ENCODE assay signal across 24 mouse cellular contexts in the genomic region with DNA sequence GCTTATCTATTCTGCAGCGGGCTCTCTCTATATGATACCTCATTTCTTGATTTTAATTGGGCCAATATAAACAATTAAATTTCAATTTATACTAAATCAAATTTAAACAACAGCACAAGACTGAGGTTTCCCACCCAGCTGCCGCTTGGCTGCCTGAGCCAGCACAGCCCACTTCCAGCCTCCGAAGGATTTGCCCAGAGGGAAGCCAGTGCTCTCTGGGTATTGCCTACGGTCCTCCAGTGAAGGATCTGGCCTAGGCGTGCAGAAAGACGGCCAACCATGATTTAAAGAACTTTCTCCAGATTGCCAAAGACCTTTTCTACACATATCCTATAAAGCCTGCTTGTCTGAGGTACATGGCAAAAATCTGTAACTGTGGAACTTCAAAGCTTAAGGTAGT. TPM values are rescaled to one million over a fixed set of nuclear protein-coding genes. Genes with fewer than 3 reads are reported as not detected.
A peak's percentile ranks its signal among the peaks of the same experiment; 100 is the strongest.
DNase-seq lines count a peak whose midpoint lies in the region; ATAC-seq and TF ChIP-seq lines count a peak whose summit lies in the region.
"Had no signal": no experiment of that assay in that cellular context is flagged by ENCODE, and none has a peak within 500 bp of the region (broad histone marks: within the 10 kb centered on the region; RNA-seq: fewer than 3 reads in every experiment).

No protein-coding gene starts in this region.

- 63% methylated on average over 6 of the region's 6 CpGs for WGBS in embryonic facial prominence, embryonic 13.5 days
- WGBS in embryonic facial prominence, embryonic 10.5 days, result 86% methylated on average over 6 of the region's 6 CpGs
- WGBS in hindbrain, embryonic 13.5 days, result 76% methylated on average over 6 of the region's 6 CpGs
- WGBS in hindbrain, embryonic 11.5 days, result 91% methylated on average over 6 of the region's 6 CpGs
- WGBS in lung, embryonic 15.5 days, result 51% methylated on average over 6 of the region's 6 CpGs
- 59% methylated on average over 6 of the region's 6 CpGs for whole genome bisulfite sequencing in lung, postnatal 0 days

- H3K36me3 ChIP-seq in embryonic facial prominence, embryonic 13.5 days, result 0 out of 2 replicates have a peak, but pooled peaks cover 11% of the 10 kb centered on the region
- peaks cover 19% of the 10 kb centered on the region for H3K36me3 ChIP-seq in embryonic facial prominence, embryonic 10.5 days (replicated peaks)
- H3K36me3 ChIP-seq in hindbrain, embryonic 13.5 days, result no peaks in the 10 kb centered on the region
- no peaks in the 10 kb centered on the region for H3K36me3 ChIP-seq in hindbrain, embryonic 11.5 days (ENCODE audit: control insufficient read depth, insufficient read depth, low read length)
- no peaks in the 10 kb centered on the region for H3K36me3 ChIP-seq in lung, embryonic 15.5 days
- no peaks in the 10 kb centered on the region for H3K36me3 ChIP-seq in lung, postnatal 0 days (ENCODE audit: insufficient read depth, low read length)
- H3K36me3 ChIP-seq in CH12.LX (replicated peaks in 1 of 2; ENCODE audit: control insufficient read depth in 1 of 2, insufficient read depth in 1 of 2, low read length in 1 of 2), result no peaks in the 10 kb centered on the region
- H3K36me3 ChIP-seq: forebrain, embryonic 15.5 days had no signal

- TF ChIP-seq EP300 in lung, postnatal 0 days (IDR thresholded peaks at IDR 0.05), result no peak
- no peak for TF ChIP-seq EP300 in CH12.LX (IDR thresholded peaks at IDR 0.05; ENCODE audit: low read length)

- H3K4me1 ChIP-seq in embryonic facial prominence, embryonic 13.5 days, result peaks cover 40% of the 10 kb centered on the region
- H3K4me1 ChIP-seq in embryonic facial prominence, embryonic 10.5 days, result peaks cover 17% of the 10 kb centered on the region
- peaks cover 19% of the 10 kb centered on the region for H3K4me1 ChIP-seq in hindbrain, embryonic 13.5 days (replicated peaks)
- no peaks in the 10 kb centered on the region for H3K4me1 ChIP-seq in hindbrain, embryonic 11.5 days (replicated peaks; ENCODE audit: control insufficient read depth, insufficient read depth, low read length)
- peaks cover 29% of the 10 kb centered on the region for H3K4me1 ChIP-seq in lung, embryonic 15.5 days
- H3K4me1 ChIP-seq in lung, postnatal 0 days (ENCODE audit: insufficient read depth, low read depth, low read length), result peaks cover 5% of the 10 kb centered on the region; the same call in 1 of the 2 replicates
- H3K4me1 ChIP-seq in CH12.LX (ENCODE audit: control insufficient read depth in 1 of 2, insufficient read depth in 2 of 2), result peaks cover 0 to 25% of the 10 kb centered on the region in 2 experiments; a peak in 2 of 4 replicates

- H3K27me3 ChIP-seq in embryonic facial prominence, embryonic 13.5 days, result no peaks in the 10 kb centered on the region
- no peaks in the 10 kb centered on the region for H3K27me3 ChIP-seq in embryonic facial prominence, embryonic 10.5 days (replicated peaks; ENCODE audit: low read depth, poor library complexity, severe bottlenecking)
- H3K27me3 ChIP-seq in hindbrain, embryonic 13.5 days, result no peaks in the 10 kb centered on the region
- H3K27me3 ChIP-seq in hindbrain, embryonic 11.5 days (ENCODE audit: control insufficient read depth, insufficient read depth, low read length), result no peaks in the 10 kb centered on the region
- no peaks in the 10 kb centered on the region for H3K27me3 ChIP-seq in lung, embryonic 15.5 days
- no peaks in the 10 kb centered on the region for H3K27me3 ChIP-seq in lung, postnatal 0 days (replicated peaks; ENCODE audit: insufficient read depth, low read length)
- H3K27me3 ChIP-seq in CH12.LX (replicated peaks), result no peaks in the 10 kb centered on the region
- H3K27me3 ChIP-seq: forebrain, embryonic 13.5 days; forebrain, embryonic 15.5 days; Patski had no signal

- no peak for TF ChIP-seq CTCF in lung, postnatal 0 days (IDR thresholded peaks at IDR 0.05)
- no peak for TF ChIP-seq CTCF in CH12.LX (conservative IDR thresholded peaks at IDR 0.05 in 1 of 2, IDR thresholded peaks at IDR 0.05 in 1 of 2; ENCODE audit: low read depth in 2 of 2, low read length in 2 of 2)

- no peak overlapping the region for H3K4me2 ChIP-seq in embryonic facial prominence, embryonic 13.5 days
- no peak overlapping the region for H3K4me2 ChIP-seq in hindbrain, embryonic 13.5 days
- H3K4me2 ChIP-seq in hindbrain, embryonic 11.5 days (replicated peaks; ENCODE audit: low read depth, low read length), result no peak overlapping the region
- no peak overlapping the region for H3K4me2 ChIP-seq in lung, embryonic 15.5 days
- no peak overlapping the region for H3K4me2 ChIP-seq in lung, postnatal 0 days (replicated peaks; ENCODE audit: low read depth, low read length)
- H3K4me2 ChIP-seq in CH12.LX (ENCODE audit: insufficient read depth, low read depth, poor library complexity, severe bottlenecking), result no peak overlapping the region
- H3K4me2 ChIP-seq: forebrain, embryonic 13.5 days; forebrain, embryonic 15.5 days had no signal

- H3K79me2 ChIP-seq in CH12.LX (replicated peaks; ENCODE audit: control insufficient read depth, extremely low read depth, insufficient read depth, poor library complexity, severe bottlenecking), result no peaks in the 10 kb centered on the region

- TF ChIP-seq POLR2A in CH12.LX (IDR thresholded peaks at IDR 0.05; ENCODE audit: low read depth, low read length), result no peak

- TF ChIP-seq RAD21 in CH12.LX (IDR thresholded peaks at IDR 0.05; ENCODE audit: low read depth, low read length), result no peak

- H3K4me3 ChIP-seq in embryonic facial prominence, embryonic 13.5 days, result no peak overlapping the region
- H3K4me3 ChIP-seq in embryonic facial prominence, embryonic 10.5 days, result no peak overlapping the region
- H3K4me3 ChIP-seq in hindbrain, embryonic 13.5 days, result no peak overlapping the region
- H3K4me3 ChIP-seq in hindbrain, embryonic 11.5 days (ENCODE audit: low read depth, low read length), result no peak overlapping the region
- no peak overlapping the region for H3K4me3 ChIP-seq in lung, embryonic 15.5 days
- H3K4me3 ChIP-seq in lung, postnatal 0 days (ENCODE audit: low read depth, low read length), result no peak overlapping the region
- no peak overlapping the region for H3K4me3 ChIP-seq in CH12.LX (replicated peaks in 1 of 3; ENCODE audit: low read depth in 2 of 3, low read length in 2 of 3, poor library complexity in 1 of 3)
- H3K4me3 ChIP-seq: forebrain, embryonic 13.5 days; forebrain, embryonic 15.5 days had no signal

- 0 out of 2 replicates have a peak overlapping the region, but pooled peaks have one; percentile 1 for H3K27ac ChIP-seq in embryonic facial prominence, embryonic 13.5 days
- H3K27ac ChIP-seq in embryonic facial prominence, embryonic 10.5 days (replicated peaks), result no peak overlapping the region
- H3K27ac ChIP-seq in hindbrain, embryonic 13.5 days, result 0 out of 2 replicates have a peak overlapping the region, but pooled peaks have one; percentile 36
- H3K27ac ChIP-seq in hindbrain, embryonic 11.5 days (ENCODE audit: low read depth, low read length), result no peak overlapping the region
- no peak overlapping the region for H3K27ac ChIP-seq in lung, embryonic 15.5 days
- H3K27ac ChIP-seq in lung, postnatal 0 days (ENCODE audit: low read length), result no peak overlapping the region
- no peak overlapping the region for H3K27ac ChIP-seq in CH12.LX (ENCODE audit: insufficient read depth, low read depth)
- H3K27ac ChIP-seq: forebrain, embryonic 13.5 days had no signal

- ATAC-seq in embryonic facial prominence, embryonic 13.5 days (ENCODE audit: insufficient number of reproducible peaks, insufficient read depth, low FRiP score, low TSS enrichment, low read depth), result no peak
- ATAC-seq in hindbrain, embryonic 13.5 days (ENCODE audit: low FRiP score), result no peak
- ATAC-seq in hindbrain, embryonic 11.5 days (ENCODE audit: low FRiP score), result no peak
- ATAC-seq in lung, embryonic 15.5 days (ENCODE audit: borderline replicate concordance, extremely low read depth, low FRiP score, low TSS enrichment), result 0 out of 2 replicates have a peak, but pooled peaks have one; percentile 57
- no peak for ATAC-seq in lung, postnatal 0 days
- ATAC-seq: activated CD4-positive, CD25-positive, alpha-beta regulatory T cell, adult 4 months; CD4-positive, CD25-positive, alpha-beta regulatory T cell, adult 4 months; forebrain, embryonic 13.5 days; forebrain, embryonic 15.5 days; forebrain, postnatal 0 days; Patski had no signal

- no peak for DNase-seq in embryonic facial prominence, embryonic 10.5 days (ENCODE audit: low spot score)
- no peak for DNase-seq in hindbrain, embryonic 11.5 days (ENCODE audit: low spot score)
- DNase-seq in lung, postnatal 0 days (ENCODE audit: low spot score), result no peak
- no peak for DNase-seq in CH12.LX (ENCODE audit: extremely low read depth)
- no peak for DNase-seq in layer of hippocampus, adult 18-20 months (ENCODE audit: low spot score in 2 of 2)
- DNase-seq: adrenal gland, adult 8-10 months; adrenal gland, postnatal 14 days; adrenal gland, postnatal 36 days; B cell, adult 2 months; cerebellum, adult 11-12 months; cerebellum, adult 2 months; cerebellum, adult 9-10 months; cerebellum, postnatal 10 days; cerebellum, postnatal 25 days; forebrain, postnatal 0 days had no signal

- no peak overlapping the region for H3K9ac ChIP-seq in embryonic facial prominence, embryonic 13.5 days
- no peak overlapping the region for H3K9ac ChIP-seq in hindbrain, embryonic 13.5 days
- H3K9ac ChIP-seq in hindbrain, embryonic 11.5 days (ENCODE audit: low read depth, low read length), result no peak overlapping the region
- H3K9ac ChIP-seq in lung, embryonic 15.5 days, result no peak overlapping the region
- no peak overlapping the region for H3K9ac ChIP-seq in lung, postnatal 0 days (replicated peaks; ENCODE audit: low read depth)
- H3K9ac ChIP-seq in CH12.LX (ENCODE audit: insufficient read depth, low read depth), result no peak overlapping the region
- H3K9ac ChIP-seq: forebrain, embryonic 13.5 days; forebrain, embryonic 15.5 days; forebrain, postnatal 0 days had no signal

- dilution Hi-C loops in CH12.LX (cut with MboI; ENCODE audit: extremely low pct_ligation_motif_present, extremely low pct_unique_long_range_greater_than_20kb, low sequenced_read_pairs), result no loop called here

- in situ Hi-C loops in CH12.LX (cut with MboI; ENCODE audit: low pct_ligation_motif_present, low pct_unique_long_range_greater_than_20kb, low sequenced_read_pairs), result no loop called here

- no peaks in the 10 kb centered on the region for H3K9me3 ChIP-seq in embryonic facial prominence, embryonic 13.5 days
- no peaks in the 10 kb centered on the region for H3K9me3 ChIP-seq in embryonic facial prominence, embryonic 10.5 days
- no peaks in the 10 kb centered on the region for H3K9me3 ChIP-seq in hindbrain, embryonic 13.5 days
- H3K9me3 ChIP-seq in hindbrain, embryonic 11.5 days (ENCODE audit: control insufficient read depth, low read length), result no peaks in the 10 kb centered on the region
- no peaks in the 10 kb centered on the region for H3K9me3 ChIP-seq in lung, embryonic 15.5 days
- no peaks in the 10 kb centered on the region for H3K9me3 ChIP-seq in lung, postnatal 0 days (ENCODE audit: low read length)
- H3K9me3 ChIP-seq in CH12.LX (replicated peaks; ENCODE audit: low read length), result no peaks in the 10 kb centered on the region
- H3K9me3 ChIP-seq: forebrain, embryonic 13.5 days; forebrain, embryonic 15.5 days had no signal

RNA-seq across cellular contexts. Expression of a gene that starts 59.4 kb away (rescaled TPM):
- 123 and 128 TPM in 2 replicates for polyA plus RNA-seq in embryonic facial prominence, embryonic 13.5 days (2015; fragmentation: Nextera tagmentation; extraction: Ambion mirVana)
- polyA plus RNA-seq in embryonic facial prominence, embryonic 10.5 days (2016; fragmentation: Nextera tagmentation; extraction: Ambion mirVana), result 74.0 and 77.6 TPM in 2 replicates
- 109 and 116 TPM in 2 replicates for polyA plus RNA-seq in hindbrain, embryonic 13.5 days (2015; fragmentation: Nextera tagmentation; extraction: Ambion mirVana)
- 77.5 and 80.7 TPM in 2 replicates for polyA plus RNA-seq in hindbrain, embryonic 11.5 days (2014; fragmentation: Nextera tagmentation; extraction: Ambion mirVana)
- polyA plus RNA-seq in lung, embryonic 15.5 days (2015; fragmentation: Nextera tagmentation; extraction: Ambion mirVana), result 61.5 and 62.1 TPM in 2 replicates
- 46.3 and 56.4 TPM in 2 replicates for polyA plus RNA-seq in lung, postnatal 0 days (2015; fragmentation: Nextera tagmentation; extraction: Ambion mirVana)
- total RNA-seq in CH12.LX (2012; rRNA removed) (0.34 and 0.63 TPM in 2 replicates), CH12.LX (2014; rRNA removed) (3.1 and 3.2 TPM in 2 replicates)
- 4.3 and 6.6 TPM in 2 replicates for polyA plus RNA-seq in CH12.LX (2012; ENCODE audit: insufficient read length, low read depth)
- total RNA-seq in layer of hippocampus, adult 18-20 months (2021), result 10 to 100 TPM; 59.6 to 60.6 TPM
- total RNA-seq: MEL had no signal
- polyA plus RNA-seq: CD4-positive, CD25-positive, alpha-beta regulatory T cell, adult 4 months had no signal

Comparison
In these comparisons a context has a peak if more than half of its experiments do, and no peak if none do; other contexts are left out.
1. H3K27ac ChIP-seq: peak in embryonic facial prominence, embryonic 13.5 days (single experiment) and hindbrain, embryonic 13.5 days (single experiment); none in embryonic facial prominence, embryonic 10.5 days (single experiment), hindbrain, embryonic 11.5 days (single experiment), lung, embryonic 15.5 days (single experiment), lung, postnatal 0 days (single experiment) and CH12.LX (single experiment).